Mouse (Mus musculus): ENCODE data around the gene Med27. TPM values are rescaled to one million over a fixed set of nuclear protein-coding genes. Genes with fewer than 3 reads are reported as not detected.

The Med27 gene
- polyA plus RNA-seq, 1 experiment from 2014 or later = 78.6 TPM

GRCm38 (mm10) chr2:29401868-29402267 is 55.2 kb downstream of the Med27 start:
- Histone ChIP-seq H3K9me3 (no peaks in the 10 kb centered on the region), H3K4me3 (no peak overlapping the region), H3K4me2 (no peak overlapping the region), H3K27ac (no peak overlapping the region), H3K4me1 (0 out of 2 replicates have a peak, but pooled peaks cover 5% of the 10 kb centered on the region), H3K27me3 (replicated peaks) (no peaks in the 10 kb centered on the region), H3K36me3 (replicated peaks) (no peaks in the 10 kb centered on the region), H3K9ac (no peak overlapping the region)
- ATAC-seq (replicated peaks) = no peak
- WGBS = 96% methylated on average over 1 of the region's 1 CpGs

GRCm38 (mm10) chr2:29402550-29403076 is 56.0 kb downstream of the Med27 start:
- Histone ChIP-seq H3K27me3 (replicated peaks) (no peaks in the 10 kb centered on the region), H3K4me2 (no peak overlapping the region), H3K9me3 (no peaks in the 10 kb centered on the region), H3K36me3 (replicated peaks) (no peaks in the 10 kb centered on the region), H3K4me1 (peaks cover 11% of the 10 kb centered on the region), H3K4me3 (no peak overlapping the region), H3K27ac (no peak overlapping the region), H3K9ac (no peak overlapping the region)
- no peak for ATAC-seq (replicated peaks)
- 64% methylated on average over 3 of the region's 3 CpGs for WGBS

GRCm38 (mm10) chr2:29403799-29404530 is 57.3 kb downstream of the Med27 start:
- H3K9ac ChIP-seq = no peak overlapping the region
- H3K36me3 ChIP-seq (replicated peaks) = no peaks in the 10 kb centered on the region
- peaks cover 20% of the 10 kb centered on the region for H3K4me1 ChIP-seq
- no peak overlapping the region for H3K4me3 ChIP-seq
- H3K27me3 ChIP-seq (replicated peaks) = no peaks in the 10 kb centered on the region
- H3K9me3 ChIP-seq = no peaks in the 10 kb centered on the region
- H3K4me2 ChIP-seq = no peak overlapping the region
- WGBS = 46% methylated on average over 9 of the region's 9 CpGs
- no peak overlapping the region; the same call in 1 of the 2 replicates for H3K27ac ChIP-seq
- no peak for ATAC-seq (replicated peaks)

GRCm38 (mm10) chr2:29404931-29405330 is 58.3 kb downstream of the Med27 start:
- Histone ChIP-seq H3K4me1 (peaks cover 20% of the 10 kb centered on the region), H3K27me3 (replicated peaks) (no peaks in the 10 kb centered on the region), H3K27ac (0 out of 2 replicates have a peak overlapping the region, but pooled peaks have one; percentile 19), H3K4me2 (no peak overlapping the region), H3K9ac (no peak overlapping the region; the same call in 1 of the 2 replicates), H3K9me3 (no peaks in the 10 kb centered on the region), H3K4me3 (no peak overlapping the region), H3K36me3 (replicated peaks) (no peaks in the 10 kb centered on the region)
- WGBS = 88% methylated on average over 10 of the region's 10 CpGs
- ATAC-seq (replicated peaks) = no peak

- no peak overlapping the region for H3K4me3 ChIP-seq
- H3K36me3 ChIP-seq (replicated peaks) = no peaks in the 10 kb centered on the region
- 91% methylated on average over 2 of the region's 2 CpGs for WGBS
- H3K9ac ChIP-seq = no peak overlapping the region
- no peak overlapping the region for H3K4me2 ChIP-seq
- no peak overlapping the region for H3K27ac ChIP-seq
- no peaks in the 10 kb centered on the region for H3K27me3 ChIP-seq (replicated peaks)
- no peaks in the 10 kb centered on the region for H3K9me3 ChIP-seq
- ATAC-seq (replicated peaks) = no peak
- peaks cover 23% of the 10 kb centered on the region for H3K4me1 ChIP-seq
Measured at GRCm38 (mm10) chr2:29405848-29406247, 59.2 kb downstream of the Med27 start.

- WGBS = 60% methylated on average over 3 of the region's 3 CpGs
- Histone ChIP-seq H3K27ac (peak overlapping the region; percentile 57), H3K4me3 (no peak overlapping the region), H3K9me3 (no peaks in the 10 kb centered on the region), H3K4me2 (no peak overlapping the region), H3K36me3 (replicated peaks) (no peaks in the 10 kb centered on the region), H3K4me1 (peaks cover 32% of the 10 kb centered on the region), H3K9ac (no peak overlapping the region), H3K27me3 (replicated peaks) (no peaks in the 10 kb centered on the region)
- ATAC-seq (replicated peaks) = no peak
Measured at GRCm38 (mm10) chr2:29407350-29407749, 60.7 kb downstream of the Med27 start.

GRCm38 (mm10) chr2:29407764-29408163 is 61.1 kb downstream of the Med27 start:
- Histone ChIP-seq H3K36me3 (replicated peaks) (no peaks in the 10 kb centered on the region), H3K9me3 (no peaks in the 10 kb centered on the region), H3K9ac (no peak overlapping the region), H3K4me3 (no peak overlapping the region), H3K4me1 (peaks cover 37% of the 10 kb centered on the region), H3K27me3 (replicated peaks) (no peaks in the 10 kb centered on the region), H3K4me2 (no peak overlapping the region), H3K27ac (peak overlapping the region; percentile 57; the same call in 1 of the 2 replicates)
- ATAC-seq (replicated peaks) = no peak
- WGBS = 48% methylated on average over 7 of the region's 7 CpGs

- H3K27ac ChIP-seq = no peak overlapping the region
- no peaks in the 10 kb centered on the region for H3K36me3 ChIP-seq (replicated peaks)
- H3K4me1 ChIP-seq = peaks cover 38% of the 10 kb centered on the region
- no peaks in the 10 kb centered on the region for H3K9me3 ChIP-seq
- ATAC-seq (replicated peaks) = no peak
- H3K4me3 ChIP-seq = no peak overlapping the region
- no peaks in the 10 kb centered on the region for H3K27me3 ChIP-seq (replicated peaks)
- 75% methylated on average over 7 of the region's 7 CpGs for WGBS
- H3K9ac ChIP-seq = no peak overlapping the region
- no peak overlapping the region for H3K4me2 ChIP-seq
Measured at GRCm38 (mm10) chr2:29410884-29411283, 64.3 kb downstream of the Med27 start.

GRCm38 (mm10) chr2:29412458-29412857 is 65.8 kb downstream of the Med27 start:
- Histone ChIP-seq H3K4me2 (no peak overlapping the region), H3K36me3 (replicated peaks) (no peaks in the 10 kb centered on the region), H3K9ac (no peak overlapping the region), H3K9me3 (no peaks in the 10 kb centered on the region), H3K27me3 (replicated peaks) (no peaks in the 10 kb centered on the region), H3K4me1 (peaks cover 38% of the 10 kb centered on the region), H3K4me3 (no peak overlapping the region), H3K27ac (no peak overlapping the region)
- no peak for ATAC-seq (replicated peaks)
- WGBS = 67% methylated on average over 3 of the region's 3 CpGs

GRCm38 (mm10) chr2:29413259-29413993 is 66.8 kb downstream of the Med27 start:
- Histone ChIP-seq H3K9ac (no peak overlapping the region), H3K9me3 (no peaks in the 10 kb centered on the region), H3K4me3 (no peak overlapping the region), H3K4me2 (no peak overlapping the region), H3K27me3 (replicated peaks) (no peaks in the 10 kb centered on the region), H3K27ac (no peak overlapping the region), H3K36me3 (replicated peaks) (no peaks in the 10 kb centered on the region), H3K4me1 (peaks cover 31% of the 10 kb centered on the region)
- ATAC-seq (replicated peaks) = no peak
- WGBS = 56% methylated on average over 13 of the region's 13 CpGs

GRCm38 (mm10) chr2:29414852-29415473 is 68.3 kb downstream of the Med27 start:
- Histone ChIP-seq H3K4me1 (peaks cover 34% of the 10 kb centered on the region), H3K4me2 (no peak overlapping the region), H3K9me3 (no peaks in the 10 kb centered on the region), H3K4me3 (no peak overlapping the region), H3K27ac (no peak overlapping the region), H3K9ac (no peak overlapping the region), H3K27me3 (replicated peaks) (no peaks in the 10 kb centered on the region), H3K36me3 (replicated peaks) (no peaks in the 10 kb centered on the region)
- 79% methylated on average over 7 of the region's 7 CpGs for WGBS
- no peak for ATAC-seq (replicated peaks)

- Histone ChIP-seq H3K36me3 (replicated peaks) (no peaks in the 10 kb centered on the region), H3K9ac (no peak overlapping the region), H3K27ac (no peak overlapping the region), H3K4me2 (no peak overlapping the region), H3K4me3 (no peak overlapping the region), H3K27me3 (replicated peaks) (no peaks in the 10 kb centered on the region), H3K4me1 (peaks cover 28% of the 10 kb centered on the region), H3K9me3 (no peaks in the 10 kb centered on the region)
- ATAC-seq (replicated peaks) = no peak
- 59% methylated on average over 6 of the region's 6 CpGs for WGBS
Measured at GRCm38 (mm10) chr2:29418498-29418897, 71.9 kb downstream of the Med27 start.

Measured in midbrain, embryonic 15.5 days (tissue).